Mouse (Mus musculus): ENCODE measurements around the gene Sostdc1.

The Sostdc1 gene

DNA sequence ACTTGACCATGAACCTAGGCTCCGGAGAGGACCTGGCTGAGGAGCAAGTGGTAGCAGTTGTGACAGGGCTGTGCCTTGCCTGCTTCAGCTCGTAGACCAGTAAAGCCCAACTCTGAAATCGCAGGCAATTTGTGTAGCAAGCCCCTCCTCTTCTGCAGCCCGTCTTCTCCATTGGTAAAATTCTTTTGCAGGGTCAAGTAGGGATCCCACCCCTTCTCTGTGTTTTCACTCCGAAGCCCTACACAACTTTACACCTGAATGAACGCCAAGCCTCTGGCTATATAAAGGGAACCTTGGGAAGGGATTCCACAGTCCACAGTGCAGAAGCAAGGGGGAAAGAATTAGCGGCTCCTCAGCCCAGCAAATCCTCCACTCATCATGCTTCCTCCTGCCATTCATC is at the start of gene Sostdc1:
Gene Sostdc1 (plus strand): TSS at position 224 of the 400 bp plus-strand sequence.
- DNase-seq (ENCODE audit: low spot score in 2 of 2), result no peak

DNA sequence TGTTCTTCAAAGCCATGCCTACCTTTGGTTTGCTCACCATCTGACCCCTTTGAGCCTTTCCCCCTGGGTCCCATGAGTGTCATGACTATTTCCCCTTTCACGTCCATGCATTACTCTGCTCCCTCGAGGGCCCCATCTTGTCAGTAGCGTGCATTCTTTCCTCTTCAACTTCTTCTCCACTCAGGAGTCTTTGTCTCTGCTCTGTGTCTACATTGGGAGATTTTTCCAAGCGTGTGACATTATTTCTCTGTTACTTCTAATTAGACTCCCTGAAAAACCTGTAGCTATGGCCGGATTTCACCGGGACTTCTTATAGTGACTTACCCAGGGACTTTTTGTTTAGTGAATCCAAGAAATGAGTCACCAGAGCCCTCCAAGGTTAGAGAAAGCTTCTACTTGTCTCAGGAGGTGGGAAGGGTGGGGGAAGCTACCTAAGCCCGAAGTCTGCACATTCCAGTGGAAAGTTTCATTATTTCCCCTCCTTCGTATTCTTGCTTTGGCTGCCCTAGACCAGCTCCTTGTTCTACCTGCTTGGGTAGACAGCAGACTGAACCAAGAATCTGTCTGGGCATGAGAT is 46.2 kb upstream of the Sostdc1 start:
- DNase-seq (ENCODE audit: low spot score in 2 of 2), result no peak

DNA sequence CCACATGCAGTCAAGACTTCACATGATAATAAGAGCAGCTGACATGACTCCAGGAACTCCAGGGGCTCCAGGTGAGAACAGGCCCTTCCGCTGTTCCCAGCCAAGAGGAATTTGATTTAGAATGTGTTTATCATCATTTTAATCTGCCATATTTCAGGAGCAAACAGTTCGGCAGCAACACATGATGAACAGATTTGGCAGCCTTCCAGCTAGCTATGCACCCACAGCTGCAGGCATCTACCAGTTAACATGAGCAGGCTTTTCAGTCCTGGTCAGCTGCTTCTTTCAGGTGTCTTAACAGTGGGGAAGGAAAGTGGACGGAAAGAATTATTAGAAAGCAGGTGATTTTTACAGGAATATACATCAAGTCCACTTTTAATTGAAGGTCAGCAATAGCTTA is 39.1 kb upstream of the Sostdc1 start:
- DNase-seq (ENCODE audit: low spot score in 2 of 2), result no peak

DNA sequence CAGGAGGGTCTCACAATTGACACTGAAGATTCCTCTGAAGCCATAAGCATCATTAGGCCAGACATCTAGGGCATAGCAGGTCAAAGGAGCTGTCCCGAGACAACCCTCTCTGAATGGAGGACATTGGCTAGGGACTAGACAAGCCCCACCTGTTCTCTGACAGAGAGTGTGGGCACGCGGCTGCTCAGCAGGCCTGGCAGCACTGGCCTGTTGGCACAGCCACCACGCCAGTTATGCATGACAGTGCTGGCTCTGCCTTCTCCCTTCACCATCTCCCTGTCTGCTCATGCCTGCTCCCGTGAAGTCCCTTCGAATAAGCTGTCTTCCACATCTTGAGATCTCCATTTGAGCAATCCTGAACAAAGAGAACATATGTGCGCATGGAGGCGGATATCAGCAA is 24.3 kb upstream of the Sostdc1 start:
- DNase-seq (ENCODE audit: low spot score in 2 of 2), result no peak

DNA sequence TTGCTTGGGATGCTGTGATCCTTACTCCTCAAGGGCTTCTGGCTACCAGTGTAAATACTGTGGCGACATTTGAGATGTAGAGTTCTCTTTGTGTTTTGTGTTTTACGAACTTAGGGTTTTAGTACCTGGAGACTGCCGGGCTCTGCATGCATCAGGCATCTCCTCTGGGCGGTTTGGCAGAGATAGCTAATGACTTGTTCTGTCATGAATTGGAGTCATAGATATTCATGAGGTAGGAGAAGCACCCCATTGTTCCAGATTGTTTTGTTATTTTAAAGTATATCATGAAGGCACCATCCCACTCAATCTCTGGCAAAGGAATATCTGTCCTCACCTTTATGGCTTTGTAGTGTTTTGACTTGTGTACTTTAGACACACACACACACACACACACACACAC is 23.5 kb upstream of the Sostdc1 start:
- no peak for DNase-seq (ENCODE audit: low spot score in 2 of 2)

DNA sequence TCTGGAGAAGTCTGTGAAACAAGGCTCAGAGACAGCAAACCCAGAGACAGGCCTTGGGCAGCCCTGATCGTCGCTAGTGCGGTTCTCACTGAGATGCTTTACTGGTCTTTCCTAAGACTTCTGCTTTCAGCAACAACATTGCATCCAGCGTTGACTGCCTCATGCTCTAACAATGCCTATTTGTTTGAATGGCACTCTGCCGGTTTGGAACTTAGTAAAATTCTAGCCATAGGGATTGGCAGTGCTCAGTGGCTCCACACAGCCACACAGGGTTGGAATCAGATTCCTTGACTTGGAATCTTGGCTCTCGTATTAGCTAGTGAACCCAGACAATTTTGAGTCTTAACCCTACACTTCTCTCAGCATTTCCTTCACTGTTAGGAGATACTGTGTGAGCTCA is 22.6 kb upstream of the Sostdc1 start:
- DNase-seq (ENCODE audit: low spot score in 2 of 2), result no peak

DNA sequence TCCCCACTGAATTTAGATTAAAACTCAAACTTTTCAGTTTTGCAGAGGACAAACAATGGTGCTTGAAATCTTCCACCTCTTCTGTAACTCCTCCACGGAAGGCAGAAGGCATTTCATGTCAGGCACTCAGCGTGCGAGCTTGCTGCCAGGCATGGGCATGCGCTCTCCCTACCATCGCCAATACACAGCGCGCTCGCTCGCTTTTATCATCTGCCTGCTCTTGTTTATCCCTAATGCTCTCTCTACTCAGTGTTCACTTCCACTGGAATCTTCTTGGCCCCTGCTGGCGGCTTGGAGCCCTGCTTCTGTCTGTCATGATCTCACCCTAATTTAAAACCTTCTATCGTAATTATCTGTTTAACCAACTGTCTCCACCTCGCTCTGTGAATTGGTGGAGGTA is 11.6 kb upstream of the Sostdc1 start:
- DNase-seq (ENCODE audit: low spot score in 2 of 2), result peak; percentile 26 to 31

DNA sequence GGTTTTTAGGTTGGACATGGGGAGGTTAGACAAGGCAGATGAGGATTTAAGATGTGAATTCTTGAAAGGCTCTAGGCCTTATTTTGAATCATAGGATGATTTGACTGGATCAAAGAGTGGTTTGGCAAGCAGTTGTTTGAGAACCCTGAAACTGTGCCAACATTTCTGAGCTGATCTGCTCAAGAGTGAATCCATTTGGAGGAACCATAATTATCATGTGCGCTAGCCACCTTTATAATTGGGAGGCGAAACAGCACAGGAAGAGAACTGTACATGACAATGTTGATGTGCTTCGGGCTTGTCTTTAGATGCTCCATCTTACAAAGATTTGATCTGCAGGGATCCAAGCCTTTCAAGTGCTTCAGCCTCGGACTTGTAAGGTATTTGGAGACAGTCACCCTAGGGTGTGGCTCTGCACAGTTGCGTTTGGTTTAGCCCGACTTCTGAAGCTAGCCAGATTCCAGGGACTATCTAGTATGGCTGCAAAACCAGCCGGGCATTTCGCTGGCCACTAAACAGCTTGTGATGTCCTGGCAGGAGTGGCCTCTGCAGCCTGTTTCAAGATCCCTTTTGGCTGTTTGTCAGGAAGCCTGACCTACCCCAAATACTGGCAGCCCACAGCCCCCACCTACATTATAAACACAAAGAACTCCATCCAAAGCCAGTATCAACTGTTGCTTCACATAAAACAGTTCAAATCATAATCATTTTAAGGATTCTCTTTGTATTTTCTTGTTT is 10.9 kb upstream of the Sostdc1 start:
- DNase-seq (ENCODE audit: low spot score in 2 of 2), result no peak

DNA sequence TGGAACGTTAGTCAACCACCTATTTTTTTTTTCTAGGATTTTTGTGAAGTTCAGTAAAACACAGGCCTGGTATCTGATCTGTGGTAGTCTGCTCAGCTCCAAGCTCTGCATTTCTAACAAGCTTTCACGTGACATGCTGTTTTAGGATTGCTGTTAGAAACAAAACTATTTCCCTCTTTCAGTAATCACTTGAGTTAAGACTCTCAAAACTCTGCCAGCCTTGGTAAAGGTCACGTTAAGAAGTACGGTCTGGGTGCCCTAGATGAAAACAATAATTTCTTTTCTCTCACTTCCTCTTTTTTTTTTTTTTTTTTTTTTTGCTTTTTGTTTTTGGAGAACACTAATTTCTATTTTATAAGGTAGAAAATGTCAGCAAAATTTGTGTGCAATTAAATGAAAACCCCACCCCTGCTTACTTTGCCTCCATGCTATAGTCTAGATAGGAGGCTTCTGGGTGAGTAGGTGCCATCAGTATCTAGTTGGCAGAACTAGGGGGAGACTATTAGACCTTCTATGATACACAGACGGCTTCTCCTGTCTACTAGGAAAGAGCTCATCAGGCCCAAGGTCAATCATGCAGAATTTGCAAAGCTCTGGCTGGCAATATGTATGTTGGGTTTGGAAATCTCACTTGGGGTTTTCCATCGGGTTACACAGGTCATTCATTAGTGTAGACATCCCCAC is 5.1 kb upstream of the Sostdc1 start:
- no peak for DNase-seq (ENCODE audit: low spot score in 2 of 2)

DNA sequence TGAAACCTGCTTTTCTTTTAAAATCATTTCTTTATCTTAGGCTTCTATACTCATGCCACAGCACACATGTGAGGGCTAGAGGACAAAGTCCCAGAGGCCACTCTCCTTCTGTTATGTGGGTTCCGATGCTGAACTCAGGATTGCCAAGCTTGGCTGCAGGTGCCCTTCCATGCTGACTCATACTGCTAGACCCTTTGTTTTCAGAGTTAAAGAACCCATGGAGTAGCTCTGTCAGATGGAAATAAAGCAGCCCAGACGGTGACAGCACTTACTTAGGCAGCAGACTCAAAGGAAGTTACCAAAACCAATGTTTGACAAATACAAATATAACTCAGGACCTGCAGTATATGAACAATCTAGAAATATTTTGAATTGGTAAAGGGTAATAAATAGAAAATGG is 924 bp upstream of the Sostdc1 start:
- no peak for DNase-seq (ENCODE audit: low spot score in 2 of 2)

DNA sequence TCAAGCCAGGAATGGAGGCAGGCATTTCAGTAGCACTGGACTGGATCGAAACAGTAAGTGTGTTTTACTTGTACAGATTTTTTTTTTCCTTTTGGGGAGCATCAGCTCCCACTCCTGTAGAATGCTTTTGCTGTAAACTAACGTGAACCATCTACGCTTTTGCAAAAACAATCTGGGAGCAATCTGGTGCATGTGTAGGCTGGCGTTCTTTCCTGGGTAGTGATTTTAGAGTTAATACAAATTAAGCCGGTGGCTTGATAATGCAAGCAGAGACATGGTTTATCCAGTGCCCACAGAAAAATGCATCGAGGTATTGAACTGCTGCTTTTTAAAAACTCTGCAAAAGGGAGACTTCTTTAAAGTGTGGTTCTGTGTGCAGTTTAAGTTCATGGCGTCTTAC is 507 bp downstream of the Sostdc1 start:
- peak; percentile 16 to 18 for DNase-seq (ENCODE audit: low spot score in 2 of 2)

DNA sequence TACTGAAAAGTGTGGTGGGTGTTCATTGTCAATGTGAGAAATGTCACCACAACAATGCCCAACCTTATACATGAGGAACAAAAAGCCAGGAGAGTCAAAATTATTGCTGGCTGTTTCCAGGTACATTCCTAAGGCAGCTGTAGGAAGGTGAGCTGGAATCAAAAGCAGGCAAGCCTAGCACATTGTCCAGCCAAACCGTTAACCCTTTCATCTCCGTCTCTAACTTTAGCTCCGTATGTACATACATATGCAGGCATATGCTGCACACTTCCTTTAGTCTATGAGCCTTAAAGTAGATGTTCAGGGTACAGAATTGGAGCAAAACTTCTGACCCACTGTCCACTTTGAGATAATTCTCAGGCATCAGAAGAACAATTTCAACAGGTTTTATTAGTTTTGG is 1.6 kb downstream of the Sostdc1 start:
- no peak for DNase-seq (ENCODE audit: low spot score in 2 of 2)

DNA sequence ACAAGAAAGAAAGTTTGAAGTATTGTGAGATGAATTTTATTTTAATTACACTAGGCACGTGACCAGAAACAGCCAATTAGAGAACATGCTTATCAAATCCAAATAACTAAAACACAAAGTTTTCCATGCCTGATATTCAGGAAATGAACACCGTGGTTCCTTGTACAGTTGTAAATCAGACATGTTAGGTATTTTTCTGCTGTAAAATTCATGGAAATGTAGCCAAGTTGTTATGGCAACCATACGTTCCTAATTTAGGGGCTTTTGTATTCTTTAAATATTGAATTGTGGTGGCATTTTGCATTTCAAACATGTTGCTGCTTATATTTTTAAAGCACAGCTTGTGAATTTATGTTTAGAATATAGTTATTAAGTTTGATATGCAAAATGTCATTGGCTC is 2.1 kb downstream of the Sostdc1 start:
- no peak for DNase-seq (ENCODE audit: low spot score in 2 of 2)

DNA sequence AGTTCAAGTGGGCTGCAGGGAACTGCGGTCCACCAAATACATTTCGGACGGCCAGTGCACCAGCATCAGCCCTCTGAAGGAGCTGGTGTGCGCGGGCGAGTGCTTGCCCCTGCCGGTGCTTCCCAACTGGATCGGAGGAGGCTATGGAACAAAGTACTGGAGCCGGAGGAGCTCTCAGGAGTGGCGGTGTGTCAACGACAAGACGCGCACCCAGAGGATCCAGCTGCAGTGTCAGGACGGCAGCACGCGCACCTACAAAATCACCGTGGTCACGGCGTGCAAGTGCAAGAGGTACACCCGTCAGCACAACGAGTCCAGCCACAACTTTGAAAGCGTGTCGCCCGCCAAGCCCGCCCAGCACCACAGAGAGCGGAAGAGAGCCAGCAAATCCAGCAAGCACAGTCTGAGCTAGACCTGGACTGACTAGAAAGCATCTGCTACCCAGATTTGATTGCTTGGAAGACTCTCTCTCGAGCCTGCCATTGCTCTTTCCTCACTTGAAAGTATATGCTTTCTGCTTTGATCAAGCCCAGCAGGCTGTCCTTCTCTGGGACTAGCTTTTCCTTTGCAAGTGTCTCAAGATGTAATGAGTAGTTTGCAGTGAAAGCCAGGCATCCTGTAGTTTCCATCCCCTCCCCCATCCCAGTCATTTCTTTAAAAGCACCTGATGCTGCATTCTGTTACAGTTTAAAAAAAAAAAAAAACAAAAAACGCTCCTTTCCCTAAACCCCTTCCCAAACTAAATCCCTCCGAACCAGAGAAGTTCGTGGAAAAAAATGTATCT is 3.3 kb downstream of the Sostdc1 start:
- peak; percentile 31 to 36 for DNase-seq (ENCODE audit: low spot score in 2 of 2)

DNA sequence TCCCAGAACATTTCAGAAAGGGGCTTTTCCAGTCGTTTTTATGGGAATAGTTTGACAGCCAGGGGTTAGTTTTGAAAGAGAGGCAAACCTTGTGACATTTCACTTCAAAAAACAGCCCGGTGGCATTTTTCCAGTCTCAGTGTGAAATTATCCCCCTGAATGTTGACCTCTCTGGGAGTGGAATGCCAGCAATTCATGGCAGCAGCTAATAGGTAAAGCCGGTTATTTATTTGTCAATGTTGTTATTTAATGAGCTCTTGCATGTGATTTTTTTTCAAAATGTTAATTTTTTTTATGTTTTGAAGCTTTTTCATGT is 3.8 kb downstream of the Sostdc1 start:
- no peak for DNase-seq (ENCODE audit: low spot score in 2 of 2)

DNA sequence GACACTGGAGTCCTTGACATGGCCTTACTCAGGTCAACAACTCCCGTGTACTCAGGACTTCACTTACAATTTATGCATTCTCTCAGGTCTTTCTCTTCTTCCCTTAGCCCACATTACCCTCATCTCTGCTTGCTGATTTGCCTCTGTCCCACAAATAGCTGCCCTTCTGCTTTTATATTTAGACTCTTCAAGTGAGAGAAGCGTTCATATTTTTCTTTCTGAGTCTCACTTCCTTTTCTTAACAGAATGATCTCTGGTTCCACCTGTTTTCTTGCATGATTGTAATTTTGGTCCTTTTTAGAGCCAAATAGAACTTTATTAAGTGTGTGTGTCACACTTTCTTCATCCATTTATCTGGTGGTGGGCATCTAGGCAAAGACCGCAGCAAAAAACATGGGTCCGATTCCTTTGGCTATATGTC is 12.2 kb downstream of the Sostdc1 start:
- DNase-seq (ENCODE audit: low spot score in 2 of 2), result no peak

DNA sequence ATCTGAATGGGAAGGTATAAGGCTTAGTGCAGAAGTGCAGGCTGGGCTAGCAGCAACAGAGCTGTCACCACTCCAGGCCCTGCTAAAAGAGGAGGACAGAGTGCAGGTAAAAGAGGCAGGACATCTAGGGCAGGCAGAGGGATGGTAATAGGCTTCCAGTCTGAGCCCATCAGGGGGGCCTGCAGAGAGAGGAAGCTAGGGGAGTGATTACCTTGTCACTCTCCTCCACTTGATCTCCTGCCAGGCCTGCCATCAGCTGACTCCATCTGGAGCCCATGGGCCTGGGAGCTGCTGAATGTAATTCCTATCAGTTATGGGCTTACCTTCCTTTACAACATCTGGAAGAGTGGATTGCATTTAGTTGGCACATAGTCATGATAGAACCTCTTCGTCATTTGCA is 18.7 kb downstream of the Sostdc1 start:
- DNase-seq (ENCODE audit: low spot score in 2 of 2), result no peak

DNA sequence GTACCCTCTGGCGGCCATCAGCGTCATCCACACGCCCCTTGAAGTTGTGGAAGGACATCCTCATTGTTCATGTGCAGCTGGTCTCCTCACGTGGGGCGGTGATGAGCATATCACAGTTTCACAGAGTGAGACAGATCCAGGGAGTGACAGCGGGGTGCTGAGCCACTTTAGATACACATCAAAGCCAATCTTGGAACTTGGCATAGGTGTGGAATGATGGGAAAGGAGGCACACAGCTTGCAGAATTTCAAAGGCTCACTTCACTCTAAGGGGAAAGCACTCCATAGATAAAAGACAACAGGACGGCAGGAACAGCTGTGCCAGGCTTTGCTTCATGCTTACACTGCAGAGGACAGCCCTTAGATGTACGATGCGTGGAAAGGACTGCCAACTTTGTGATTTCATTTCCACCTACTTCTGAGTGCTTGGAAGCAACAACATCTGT is 19.9 kb downstream of the Sostdc1 start:
- DNase-seq (ENCODE audit: low spot score in 2 of 2), result peak; percentile 13 to 22

DNA sequence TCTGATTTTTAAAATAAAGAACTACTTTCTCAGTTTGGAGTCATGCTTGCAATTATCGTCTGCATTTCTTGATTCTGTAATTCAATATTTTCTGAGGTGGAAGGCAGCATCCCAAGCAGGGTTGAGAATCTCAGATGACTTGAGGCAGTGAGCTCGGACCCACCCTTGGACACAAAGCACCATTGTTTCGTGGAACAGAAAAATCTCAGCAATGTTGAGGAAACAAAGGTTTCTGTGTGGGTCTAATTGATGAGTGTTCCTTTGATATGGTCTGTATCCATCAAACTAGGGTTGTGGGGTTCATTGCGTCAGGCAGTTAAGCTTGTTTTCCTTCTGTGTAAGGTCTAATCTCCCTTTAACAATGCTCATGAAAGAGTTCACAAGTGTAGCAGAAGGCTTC is 30.2 kb downstream of the Sostdc1 start:
- no peak for DNase-seq (ENCODE audit: low spot score in 2 of 2)

DNA sequence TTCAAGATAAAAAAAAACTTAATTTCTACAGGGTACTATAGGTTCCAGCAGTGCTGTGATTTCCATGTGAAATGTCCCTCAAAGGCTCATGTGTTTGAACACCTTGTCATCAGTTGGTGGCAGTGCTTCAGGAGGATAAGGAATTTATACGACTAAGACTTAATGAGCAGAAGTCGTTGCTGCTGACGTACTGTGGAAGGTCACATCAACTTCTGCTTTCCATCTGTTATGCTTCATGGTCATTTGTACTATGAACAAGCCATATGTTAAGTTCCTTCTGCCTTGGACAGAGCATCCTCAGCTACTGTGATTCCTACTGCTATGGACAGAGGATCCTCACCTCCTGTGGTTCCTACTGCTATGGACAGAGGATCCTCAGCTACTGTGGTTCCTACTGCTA is 46.1 kb downstream of the Sostdc1 start:
- DNase-seq (ENCODE audit: low spot score in 2 of 2), result no peak

DNA sequence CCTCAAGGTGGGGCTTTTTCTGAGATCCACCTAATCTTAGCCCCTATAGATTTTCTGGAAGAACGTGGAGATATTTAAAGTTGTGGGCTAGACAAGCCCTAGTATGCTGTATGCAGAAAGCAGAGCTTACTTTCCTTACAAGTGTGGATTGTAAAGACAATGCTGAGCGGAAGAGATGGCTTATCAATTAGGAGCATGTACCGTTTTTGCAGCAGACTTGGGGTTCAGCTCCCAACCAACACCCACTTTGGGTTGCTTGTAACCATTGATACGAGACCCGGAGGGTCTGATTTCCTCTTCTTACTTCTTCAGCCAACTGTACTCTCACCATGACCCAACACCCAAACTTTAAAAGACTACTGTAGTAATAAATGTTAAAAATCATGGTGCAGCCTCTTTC is 46.8 kb downstream of the Sostdc1 start:
- DNase-seq (ENCODE audit: low spot score in 2 of 2), result no peak

DNA sequence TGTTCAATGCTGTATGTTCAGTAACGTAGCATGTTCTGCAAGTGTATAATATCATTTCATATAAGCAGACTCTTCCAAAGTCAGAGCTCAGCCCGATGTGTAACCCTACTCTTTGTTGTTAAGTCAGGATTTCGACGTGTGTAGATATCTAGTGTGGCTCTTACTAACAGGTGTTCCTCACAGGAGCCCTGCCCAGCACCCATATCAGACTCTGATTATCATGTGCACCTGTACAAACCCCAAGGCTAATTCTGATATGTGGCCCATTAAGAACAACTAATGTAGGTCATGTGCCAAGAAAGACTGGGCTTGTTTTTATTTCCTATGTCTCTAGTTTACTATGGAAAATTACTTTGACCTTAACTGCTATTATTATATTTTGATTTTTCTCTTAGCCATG is 50.1 kb downstream of the Sostdc1 start:
- DNase-seq (ENCODE audit: low spot score in 2 of 2), result no peak

Data from right cerebral cortex, adult 2 months (tissue).